ENCODE assay signal across 8 mouse cellular contexts in the genomic region with DNA sequence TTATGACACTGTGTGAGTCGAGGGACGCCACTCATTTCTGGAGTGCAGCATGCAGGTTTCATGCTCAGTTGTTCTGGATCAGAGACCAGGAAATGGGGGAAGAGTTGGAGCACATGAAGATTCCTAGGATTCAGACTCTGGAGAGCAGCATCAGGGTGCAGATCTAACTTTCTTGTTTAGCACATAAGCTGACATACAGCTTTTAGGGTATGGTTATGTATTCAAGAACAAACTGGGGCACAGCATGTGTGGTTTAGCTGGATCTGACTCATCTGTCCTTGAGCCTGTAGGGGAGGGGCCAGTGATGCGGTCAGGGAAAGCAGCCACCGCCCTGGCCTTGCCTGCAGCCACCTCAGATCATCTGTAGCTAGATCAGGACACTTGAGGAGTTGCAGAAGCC. TPM values are rescaled to one million over a fixed set of nuclear protein-coding genes. Genes with fewer than 3 reads are reported as not detected.
DNase-seq lines count a peak whose midpoint lies in the region; ATAC-seq and TF ChIP-seq lines count a peak whose summit lies in the region.

No protein-coding gene starts in this region.

- no peak overlapping the region for H3K4me2 ChIP-seq in forebrain, embryonic 11.5 days (ENCODE audit: low read depth, low read length, severe bottlenecking)

- peaks cover 27% of the 10 kb centered on the region for H3K79me3 ChIP-seq in C2C12 (ENCODE audit: low read depth)

- intact Hi-C loops in gastrocnemius, adult 2 months (cut with DNase I), result no loop called here

- peak; percentile 48 to 75 for DNase-seq in heart, adult 18-20 months
- no peak for DNase-seq in heart, adult 8-10 months (ENCODE audit: low spot score)
- DNase-seq in gastrocnemius, adult 2 months, result peak; percentile 80
- peak; percentile 71 for DNase-seq in lung, postnatal 36 days
- DNase-seq in cerebellum, postnatal 25 days, result no peak
- no peak for DNase-seq in cerebellum, adult 11 months
- DNase-seq in forebrain, embryonic 11.5 days (ENCODE audit: low spot score), result no peak

- no peak for TF ChIP-seq CTCF in C2C12 (IDR thresholded peaks at IDR 0.05; ENCODE audit: control insufficient read depth, insufficient read depth, insufficient read length)
- no peak for TF ChIP-seq CTCF in gastrocnemius, adult 2 months (IDR thresholded peaks at IDR 0.05)

- peak overlapping the region; percentile 24 for H3ac ChIP-seq in C2C12 (ENCODE audit: control insufficient read depth, insufficient read length, low read depth)

- 82% methylated on average over 4 of the region's 4 CpGs for WGBS in forebrain, embryonic 11.5 days

- ATAC-seq in forebrain, embryonic 11.5 days (replicated peaks; ENCODE audit: low FRiP score), result no peak

- peaks cover 11% of the 10 kb centered on the region for H3K36me3 ChIP-seq in C2C12 (ENCODE audit: control insufficient read depth, insufficient read depth)
- H3K36me3 ChIP-seq in forebrain, embryonic 11.5 days (ENCODE audit: control insufficient read depth, insufficient read depth, low read length), result no peaks in the 10 kb centered on the region

- peaks cover 75% of the 10 kb centered on the region for H3K79me2 ChIP-seq in C2C12 (ENCODE audit: control insufficient read depth, insufficient read depth)

- no peaks in the 10 kb centered on the region for H3K27me3 ChIP-seq in C2C12 (ENCODE audit: control insufficient read depth, insufficient read depth, insufficient read length)
- no peaks in the 10 kb centered on the region for H3K27me3 ChIP-seq in forebrain, embryonic 11.5 days (ENCODE audit: control insufficient read depth, insufficient read depth, low read length)

- no peaks in the 10 kb centered on the region for H3K4me1 ChIP-seq in forebrain, embryonic 11.5 days (replicated peaks; ENCODE audit: control insufficient read depth, insufficient read depth, low read length)

- no peaks in the 10 kb centered on the region for H3K9me3 ChIP-seq in forebrain, embryonic 11.5 days (ENCODE audit: control insufficient read depth, low read length)

- H3K9ac ChIP-seq in forebrain, embryonic 11.5 days (ENCODE audit: low read length), result no peak overlapping the region

- no peak overlapping the region for H3K4me3 ChIP-seq in C2C12 (ENCODE audit: insufficient read depth, poor library complexity, severe bottlenecking)
- peak overlapping the region; percentile 11; the same call in 1 of the 2 replicates for H3K4me3 ChIP-seq in gastrocnemius, adult 2 months
- H3K4me3 ChIP-seq in forebrain, embryonic 11.5 days (ENCODE audit: low read depth, low read length), result no peak overlapping the region

- peak overlapping the region; percentile 88 for H3K27ac ChIP-seq in gastrocnemius, adult 2 months
- H3K27ac ChIP-seq in forebrain, embryonic 11.5 days (ENCODE audit: low read depth, low read length), result no peak overlapping the region

TF ChIP-seq in C2C12, 6 proteins besides CTCF, POLR2A, EP300 and RAD21:
- TF ChIP-seq FOSL1 (IDR thresholded peaks at IDR 0.05; ENCODE audit: insufficient read depth, low read length, poor library complexity, severe bottlenecking) (no peak), MYOG (IDR thresholded peaks at IDR 0.05; ENCODE audit: control insufficient read depth, extremely low read depth, insufficient read length) (no peak)

RNA-seq across cellular contexts. Expression of gene Sdccag8, which starts 12.9 kb away (rescaled TPM):
- total RNA-seq in heart, adult 18-20 months (2021), result 1 to 10 TPM; 3.0 to 4.3 TPM
- 1 to 10 TPM; 3.4 to 5.7 (median 4.1) TPM for total RNA-seq in heart, adult 8-10 months (2022)
- polyA plus RNA-seq in C2C12 (2012; fragmentation: generic; extraction: Trizol), result 5.8 TPM
- 1 to 10 TPM; 4.0 to 4.9 TPM for total RNA-seq in gastrocnemius, adult 2 months (2021)
- polyA plus RNA-seq in forebrain, embryonic 11.5 days (2014; fragmentation: Nextera tagmentation; extraction: Ambion mirVana), result 19.8 and 21.1 TPM in 2 replicates

RNA-seq across cellular contexts. Expression of gene Cep170, which starts 13.5 kb away (rescaled TPM):
- total RNA-seq in heart, adult 18-20 months (2021), result 10 to 100 TPM; 18.4 to 25.2 TPM
- total RNA-seq in heart, adult 8-10 months (2022), result 10 to 100 TPM; 16.7 to 22.9 (median 20.5) TPM
- 15.1 TPM for polyA plus RNA-seq in C2C12 (2012; fragmentation: generic; extraction: Trizol)
- 10 to 100 TPM; 14.5 to 16.2 TPM for total RNA-seq in gastrocnemius, adult 2 months (2021)
- polyA plus RNA-seq in forebrain, embryonic 11.5 days (2014; fragmentation: Nextera tagmentation; extraction: Ambion mirVana), result 65.2 and 71.0 TPM in 2 replicates

Comparison
In these comparisons a context has a peak if more than half of its experiments do, and no peak if none do; other contexts are left out.
1. DNase-seq: peak in heart, adult 18-20 months (2 of 2), gastrocnemius, adult 2 months (single experiment) and lung, postnatal 36 days (single experiment); none in heart, adult 8-10 months (single experiment), cerebellum, postnatal 25 days (0 of 2), cerebellum, adult 11 months (single experiment) and forebrain, embryonic 11.5 days (single experiment).